Mouse (Mus musculus): Measurements from ENCODE around the gene Vmo1.
"Not testable (repeated sequence)": the region's sequence is repeated elsewhere in the genome, so short reads cannot be mapped to it uniquely, and the experiment has no call there.

The Vmo1 gene
- long read RNA-seq, experiment 1, result 0 reads
- long read RNA-seq, experiment 2, result 0 reads

DNA sequence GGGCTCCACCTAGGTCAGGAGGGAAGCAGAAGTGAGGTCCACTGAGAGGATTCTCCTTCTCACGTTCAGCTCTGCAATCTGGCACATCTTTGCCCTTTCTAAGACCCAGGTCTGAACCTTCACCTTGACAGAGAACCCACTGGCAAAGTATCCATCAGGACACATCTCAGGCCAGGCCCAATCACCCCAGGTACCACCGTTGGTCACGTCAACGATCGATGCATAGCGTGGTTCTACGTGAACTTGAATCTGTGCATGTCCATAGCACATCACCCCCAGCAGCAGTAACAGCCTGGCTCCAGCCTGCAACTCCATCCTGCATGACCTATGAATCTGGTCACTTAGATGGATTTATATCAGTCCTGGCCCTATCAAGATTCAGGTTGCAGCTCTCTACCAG lies at the start of gene Vmo1:
TSS of gene Vmo1 (minus strand) at position 329 of the 400 bp plus-strand sequence.
- intact Hi-C loops (cut with DNase I), result no loop called here

DNA sequence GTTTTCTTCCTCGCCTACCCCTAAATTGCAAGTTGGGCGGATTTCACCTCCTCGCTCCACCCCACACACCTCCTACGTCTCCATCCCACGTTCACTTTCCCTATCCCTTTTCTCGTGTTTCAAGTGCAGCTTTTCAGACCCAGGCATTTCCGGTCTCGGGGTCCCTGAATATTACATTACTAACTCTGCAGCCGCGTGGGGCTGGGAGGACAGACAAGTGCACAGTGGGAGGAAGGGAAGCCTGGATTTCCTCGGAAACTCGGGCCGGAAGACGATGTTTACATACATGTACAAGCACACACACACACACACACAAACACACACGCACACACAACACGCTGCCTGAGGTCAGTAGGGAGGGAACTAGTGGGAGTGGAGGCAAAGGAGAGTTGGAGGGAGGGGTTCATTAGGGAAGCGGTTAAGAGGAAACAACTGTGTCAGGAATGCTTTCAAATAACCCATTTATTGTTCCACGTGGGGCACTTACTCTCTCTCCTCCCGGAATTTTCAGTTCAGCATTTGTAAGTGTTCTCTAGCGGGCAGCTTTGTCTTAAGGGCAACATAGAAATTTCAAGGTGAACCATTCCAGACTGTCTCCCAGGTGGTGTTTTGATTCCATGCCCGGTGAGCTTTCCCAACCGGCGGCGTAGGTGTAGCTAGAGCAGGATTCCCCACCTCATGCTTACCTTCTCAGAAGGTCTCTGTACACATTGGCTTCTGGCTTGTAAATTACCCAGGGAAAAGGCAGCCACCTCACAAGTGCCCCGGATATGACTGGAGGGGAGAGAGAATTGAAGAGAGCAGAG lies 49.3 kb upstream of the Vmo1 start:
- intact Hi-C loops (cut with DNase I), result no loop called here

DNA sequence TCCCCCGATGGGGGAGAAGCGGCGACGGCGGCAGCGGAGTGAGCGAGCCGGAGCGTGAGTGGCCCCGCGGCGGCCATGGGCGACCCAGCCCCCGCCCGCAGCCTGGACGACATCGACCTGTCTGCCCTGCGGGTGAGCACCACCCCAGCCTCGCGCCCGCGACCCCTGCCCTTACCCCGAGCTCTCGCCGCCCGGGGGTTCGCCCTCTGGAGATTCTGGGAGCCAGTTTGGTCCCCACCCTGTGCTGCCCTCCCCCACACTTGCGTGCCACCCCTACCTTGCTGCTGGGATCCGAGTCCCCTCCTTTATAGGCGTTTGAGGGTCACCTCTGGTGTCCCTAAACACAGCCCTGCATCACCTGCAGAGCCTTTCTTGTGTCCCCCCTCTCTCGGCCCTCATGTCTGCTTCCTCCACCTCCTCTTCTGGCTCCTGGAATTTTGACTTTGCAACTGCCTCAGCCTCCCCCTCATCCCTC lies 48.6 kb upstream of the Vmo1 start:
- intact Hi-C loops (cut with DNase I), result no loop called here

DNA sequence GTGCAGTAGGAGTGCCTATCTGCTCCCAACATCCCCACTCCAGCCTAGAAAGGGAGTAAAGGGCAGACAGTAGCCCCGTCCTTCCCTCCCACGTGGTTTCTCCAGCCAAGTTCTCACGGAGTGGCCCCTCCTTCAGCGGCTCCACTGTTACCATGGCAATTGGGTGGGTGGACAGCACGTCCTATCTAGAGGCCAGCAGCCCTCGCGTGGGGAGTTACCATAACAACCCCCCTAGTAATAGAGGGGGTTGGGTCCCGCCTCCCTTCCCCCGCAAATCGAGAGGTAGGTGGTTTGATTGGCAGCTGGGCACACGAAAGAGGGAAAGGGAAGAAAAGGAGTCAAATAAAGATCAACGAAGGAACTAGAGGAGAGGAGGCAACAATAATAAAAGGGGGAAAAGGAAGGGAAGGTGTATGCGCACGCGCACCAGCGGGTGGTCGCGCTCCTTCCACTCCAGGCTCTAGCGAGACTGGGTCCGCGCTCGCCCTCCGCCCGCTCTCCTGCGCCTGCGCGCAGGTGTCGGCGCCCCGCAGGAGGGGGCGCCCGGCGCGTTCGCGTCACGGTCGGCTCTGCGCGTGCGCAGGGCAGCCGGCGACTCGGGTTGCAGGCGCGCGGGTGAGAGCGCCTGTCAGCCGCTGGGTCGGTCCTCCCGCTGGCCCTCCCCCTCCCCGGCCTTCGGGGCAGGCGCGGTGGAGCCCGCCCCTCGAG lies 48.0 kb upstream of the Vmo1 start, which contains the start of gene Mink1:
TSS of gene Mink1 (plus strand) at position 595 of the 708 bp plus-strand sequence.
- intact Hi-C loops (cut with DNase I), result no loop called here

DNA sequence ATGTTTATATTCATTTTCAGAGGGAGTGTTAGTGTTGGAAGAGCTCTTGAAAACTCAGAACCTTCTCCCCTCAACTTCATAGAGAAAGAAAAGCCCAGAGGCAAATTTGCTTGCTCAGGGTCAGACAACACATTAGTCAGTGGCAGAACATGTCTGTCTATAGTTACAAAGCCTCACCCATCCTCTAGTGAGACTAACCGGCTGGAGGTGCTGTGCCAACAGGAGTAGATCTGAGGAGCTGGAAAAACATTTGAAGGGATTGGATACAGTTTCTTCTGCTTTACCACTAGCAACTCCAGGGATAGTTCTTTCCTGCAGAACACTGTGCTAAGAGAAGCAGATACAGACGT lies 47.5 kb upstream of the Vmo1 start:
- intact Hi-C loops (cut with DNase I), result no loop called here

DNA sequence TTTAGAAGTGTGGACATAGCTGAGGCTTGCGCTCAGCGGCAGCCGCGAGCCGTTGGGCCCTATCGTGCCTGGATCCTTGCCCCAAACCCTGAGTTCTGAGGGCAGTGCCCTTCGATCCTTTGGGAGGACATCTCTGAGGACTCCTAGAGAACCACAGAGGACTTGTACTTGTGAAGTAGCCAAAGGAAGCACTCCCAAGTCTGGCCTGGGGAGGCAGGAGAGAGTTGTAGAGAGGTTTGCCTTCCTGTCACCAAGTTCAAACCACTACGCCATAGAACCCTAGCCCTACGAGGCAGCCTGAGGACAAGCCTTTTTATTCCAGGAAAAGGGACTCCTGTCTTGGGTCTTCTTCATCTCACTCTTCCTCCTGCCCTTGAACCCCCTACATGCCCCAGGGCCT lies 43.1 kb upstream of the Vmo1 start:
- intact Hi-C loops (cut with DNase I), result no loop called here

DNA sequence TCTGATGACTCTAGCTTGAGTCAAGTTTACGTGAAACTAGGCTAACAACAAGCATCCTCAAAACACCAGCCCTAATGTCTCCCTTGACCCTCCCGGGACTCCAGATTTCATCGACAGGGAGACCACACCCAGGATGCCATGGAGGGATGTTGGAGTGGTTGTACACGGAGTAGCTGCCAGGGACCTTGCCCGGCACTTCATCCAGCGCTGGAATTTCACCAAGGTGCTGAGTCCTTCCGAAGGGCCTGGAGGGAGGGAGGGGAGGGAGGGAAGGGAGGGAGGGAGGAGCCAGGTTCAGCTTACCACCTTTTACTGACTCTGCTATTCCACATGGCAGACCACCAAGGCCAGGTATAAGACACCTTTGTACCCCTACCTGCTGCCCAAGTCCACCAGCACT lies 39.5 kb upstream of the Vmo1 start:
- intact Hi-C loops (cut with DNase I), result no loop called here

DNA sequence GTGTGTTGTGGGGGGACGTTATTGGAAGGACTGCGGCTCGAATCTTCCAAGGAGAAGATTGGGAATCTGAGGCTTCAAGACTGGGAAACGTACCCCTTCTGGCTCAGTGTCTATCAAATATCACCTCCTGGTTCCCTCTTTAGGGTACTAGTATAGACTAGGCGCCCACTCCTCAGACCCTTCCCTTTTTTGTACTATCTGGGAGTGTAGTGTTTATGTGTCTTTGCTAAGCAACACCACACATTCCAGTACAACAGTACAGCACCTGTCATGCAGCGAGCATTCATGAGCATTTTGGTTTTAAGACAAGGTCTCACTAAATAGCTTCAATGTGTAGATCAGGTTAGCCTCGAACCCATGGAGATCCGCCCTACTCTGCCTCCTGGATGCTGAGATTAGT lies 37.1 kb upstream of the Vmo1 start:
- intact Hi-C loops (cut with DNase I), result no loop called here

DNA sequence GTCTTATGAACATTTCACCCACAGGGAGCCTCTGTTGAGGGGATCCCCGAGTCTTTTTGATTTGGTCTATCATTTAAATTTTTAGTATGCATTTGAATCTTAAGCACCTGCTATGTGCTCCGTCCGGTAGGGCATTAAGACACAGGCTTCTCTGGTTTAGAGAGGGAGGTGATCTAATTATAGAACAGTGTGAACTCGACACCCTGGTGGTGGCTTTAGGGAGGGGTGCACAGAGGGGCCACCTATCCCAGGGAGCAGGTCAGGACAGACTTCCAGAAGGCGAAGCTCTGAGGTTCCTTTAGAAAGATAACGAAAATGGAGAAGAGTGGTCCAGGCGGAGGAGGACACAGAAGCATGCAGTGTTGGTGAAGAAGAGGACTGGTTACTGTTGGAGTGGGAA lies 30.1 kb upstream of the Vmo1 start:
- intact Hi-C loops (cut with DNase I), result no loop called here

DNA sequence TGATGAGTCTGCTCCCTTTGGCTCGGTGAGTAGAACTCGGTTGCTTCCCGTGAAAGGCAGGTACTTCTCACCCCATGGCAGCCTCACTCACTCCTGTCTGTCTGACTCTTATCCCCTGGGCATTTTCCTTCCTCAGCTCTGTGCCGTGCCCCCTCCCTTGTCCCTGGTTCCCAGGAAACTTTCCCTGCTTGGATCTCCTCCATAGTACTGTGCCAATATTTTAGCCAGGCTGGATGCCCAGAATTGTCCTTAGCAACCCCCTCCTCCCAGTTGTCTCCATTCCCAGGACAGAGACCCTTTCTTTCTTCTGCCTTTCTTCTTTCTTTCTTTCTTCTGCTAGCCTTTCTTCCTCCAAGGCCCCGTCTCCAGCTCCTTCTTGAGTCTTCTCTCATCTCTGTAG lies 27.0 kb upstream of the Vmo1 start:
- intact Hi-C loops (cut with DNase I), result no loop called here

DNA sequence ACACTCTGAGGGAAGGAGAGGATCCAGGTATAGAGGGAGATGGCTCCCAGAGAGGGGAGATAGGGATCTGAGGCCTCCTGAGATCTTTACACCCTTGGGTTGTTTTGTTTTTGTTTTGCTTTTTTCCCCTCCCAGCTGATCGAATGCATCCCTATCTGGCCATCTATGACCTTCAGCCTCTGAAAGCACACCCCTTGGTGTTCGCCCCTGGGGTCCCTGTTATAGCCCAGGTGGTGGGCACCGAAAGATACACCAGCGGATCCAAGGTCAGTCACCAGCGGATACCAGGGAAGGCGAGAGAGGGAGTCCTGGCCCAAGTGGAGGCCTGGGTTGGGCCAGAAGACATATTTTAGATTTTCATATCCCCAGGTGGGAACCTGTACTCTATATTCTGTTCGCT lies 26.5 kb upstream of the Vmo1 start:
- intact Hi-C loops (cut with DNase I), result no loop called here

DNA sequence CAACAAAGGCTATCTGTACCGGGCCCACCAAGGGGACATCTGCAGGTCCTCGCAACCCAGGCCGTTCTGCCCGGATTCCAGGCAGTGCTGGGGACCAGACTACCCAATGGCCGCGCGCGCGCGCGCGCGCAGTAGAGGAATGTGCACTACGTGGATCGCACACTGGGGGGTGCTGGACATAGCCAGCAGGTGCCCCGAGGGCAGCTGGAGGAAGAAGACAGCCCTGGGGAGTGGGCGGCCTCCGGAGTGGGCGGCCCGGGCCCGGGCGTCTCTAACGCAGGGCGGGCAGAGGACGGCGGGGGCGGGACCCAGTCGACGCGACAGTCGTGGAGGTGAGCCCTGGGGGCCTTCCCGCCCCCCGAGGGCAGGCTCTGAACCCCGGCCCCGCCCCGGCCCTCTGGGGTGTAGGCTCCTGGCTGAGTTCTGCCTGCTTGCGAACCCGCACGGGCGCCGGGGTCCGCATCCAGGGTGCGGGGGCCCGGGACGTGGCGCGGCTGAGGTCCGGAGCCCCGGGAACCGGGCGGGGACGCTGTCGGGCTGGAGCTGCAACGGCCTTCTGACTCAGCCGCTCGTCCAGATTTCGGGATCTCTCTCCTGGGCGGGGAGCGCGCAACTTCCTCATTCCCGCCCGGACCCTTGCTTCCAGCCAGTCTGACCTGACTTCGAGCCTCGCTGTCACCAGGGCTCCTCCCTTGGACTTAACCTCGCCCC lies 25.6 kb upstream of the Vmo1 start, which contains the start of gene Pld2:
TSS of gene Pld2 (plus strand) at position 188 of the 711 bp plus-strand sequence.
- intact Hi-C loops (cut with DNase I), result no loop called here

DNA sequence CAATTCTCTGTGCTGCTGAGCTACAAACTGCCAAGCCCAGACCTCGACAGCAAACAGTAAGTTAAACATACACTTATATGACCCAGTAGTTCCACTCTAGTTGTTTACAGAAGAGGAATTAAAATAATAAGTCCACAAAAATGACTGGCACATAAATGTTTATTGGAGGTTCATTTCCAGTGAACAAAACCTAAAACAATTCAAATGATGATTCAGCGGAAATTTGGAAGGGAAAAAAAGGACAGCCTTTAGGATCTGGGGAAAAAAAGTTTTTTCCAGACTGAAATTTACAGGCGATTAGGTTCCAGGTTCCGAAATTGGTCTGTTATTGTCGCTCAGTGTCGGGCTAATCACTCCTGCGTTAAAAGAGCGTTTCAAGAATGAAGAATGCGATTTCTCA lies 25.0 kb upstream of the Vmo1 start:
- intact Hi-C loops (cut with DNase I), result no loop called here

DNA sequence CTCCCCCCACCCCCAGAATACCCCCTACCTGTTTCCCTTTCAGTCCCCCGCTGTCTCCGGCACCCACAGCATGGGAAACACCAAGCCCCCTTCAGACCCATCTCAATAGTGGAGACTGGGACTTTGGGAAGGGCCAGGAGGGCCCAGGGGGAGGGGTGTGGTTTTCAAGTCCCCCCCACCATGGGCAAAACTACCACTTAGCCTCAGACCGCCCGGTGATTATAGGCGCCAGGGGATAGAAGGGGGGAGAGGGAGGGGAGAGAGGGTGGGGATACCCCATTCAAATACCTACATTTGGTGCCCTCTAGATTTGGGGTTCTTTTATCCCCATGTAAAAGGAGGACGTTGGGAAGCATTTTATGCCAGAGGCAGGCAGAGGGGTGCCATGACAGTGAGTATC lies 18.4 kb upstream of the Vmo1 start, which contains the start of gene Gm40193:
TSS of gene Gm40193 (minus strand) at position 101 of the 400 bp plus-strand sequence.
- intact Hi-C loops (cut with DNase I), result loop anchor here (5.0 kb wide), 1 partner anchor 74 kb away; no protein-coding TSS in a partner anchor

DNA sequence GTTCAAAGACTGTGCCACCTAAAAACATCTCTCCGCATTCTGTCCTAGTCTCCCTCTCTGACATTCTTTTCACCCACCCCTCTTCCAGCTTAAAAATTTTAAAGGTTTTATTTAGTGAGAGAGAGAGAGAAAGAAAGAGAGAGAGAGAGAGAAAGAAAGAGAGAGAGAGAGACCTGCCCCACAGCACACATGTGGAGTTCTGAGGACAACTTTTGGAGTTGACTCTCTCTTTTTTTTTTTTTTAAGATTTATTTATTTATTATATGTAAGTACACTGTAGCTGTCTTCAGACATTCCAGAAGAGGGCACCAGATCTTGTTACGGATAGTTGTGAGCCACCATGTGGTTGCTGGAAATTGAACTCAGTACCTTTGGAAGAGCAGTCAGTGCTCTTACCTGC lies 16.6 kb upstream of the Vmo1 start:
- intact Hi-C loops (cut with DNase I), result loop anchor here (5.0 kb wide), 1 partner anchor 76 kb away; no protein-coding TSS in a partner anchor

DNA sequence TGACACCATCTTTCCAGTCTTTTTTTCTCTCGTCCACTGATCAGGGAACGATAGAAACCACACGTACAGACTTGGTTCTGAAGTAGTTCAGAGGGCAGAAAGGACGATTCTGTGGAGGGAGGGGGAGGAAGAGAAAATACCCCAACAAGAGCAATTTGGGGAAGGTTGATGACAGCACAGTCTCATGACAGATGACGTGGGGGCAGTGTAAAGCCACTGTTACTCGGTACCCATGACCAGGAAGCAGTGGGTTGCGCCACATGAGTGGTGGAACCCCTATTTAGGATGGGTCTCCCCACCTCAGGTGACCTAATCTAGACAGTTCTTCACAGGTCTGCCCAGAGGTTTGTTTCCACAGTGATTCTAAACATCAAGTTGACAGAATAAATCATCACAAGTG lies 14.2 kb upstream of the Vmo1 start:
- intact Hi-C loops (cut with DNase I), result no loop called here

DNA sequence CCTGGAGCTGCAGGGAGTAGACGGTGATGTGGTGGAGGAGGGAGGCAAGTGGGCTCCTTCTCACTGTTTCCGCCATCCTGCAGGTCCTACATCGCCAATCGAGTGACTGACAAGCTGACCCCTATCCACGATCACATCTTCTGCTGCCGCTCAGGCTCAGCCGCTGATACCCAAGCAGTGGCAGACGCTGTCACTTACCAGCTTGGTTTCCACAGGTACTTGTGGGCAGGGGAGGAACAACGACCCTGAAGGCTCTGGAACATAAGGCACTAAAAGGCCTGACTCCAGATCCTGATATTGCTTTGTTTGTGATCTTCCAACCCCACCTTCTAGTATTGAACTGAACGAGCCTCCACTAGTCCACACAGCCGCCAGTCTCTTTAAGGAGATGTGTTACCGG lies 11.8 kb upstream of the Vmo1 start:
- intact Hi-C loops (cut with DNase I), result no loop called here

DNA sequence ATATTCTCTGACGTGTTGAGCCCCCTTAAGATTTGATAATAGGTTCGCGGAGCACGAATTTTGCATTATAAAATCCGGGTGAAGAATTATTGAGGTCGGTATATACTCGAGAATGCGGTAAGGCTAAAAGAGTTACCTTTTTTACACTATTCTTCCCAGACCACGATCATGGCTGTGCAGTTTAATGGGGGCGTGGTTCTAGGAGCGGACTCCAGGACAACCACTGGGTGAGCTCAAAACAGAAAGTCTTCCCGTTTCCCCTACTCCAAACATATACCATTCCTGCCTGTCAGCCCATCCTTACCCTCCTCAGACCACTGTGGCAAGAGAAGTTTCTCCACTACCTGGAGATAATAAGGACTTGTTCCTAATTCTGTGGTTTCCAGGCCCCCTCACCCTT lies 11.3 kb upstream of the Vmo1 start:
- intact Hi-C loops (cut with DNase I), result no loop called here

DNA sequence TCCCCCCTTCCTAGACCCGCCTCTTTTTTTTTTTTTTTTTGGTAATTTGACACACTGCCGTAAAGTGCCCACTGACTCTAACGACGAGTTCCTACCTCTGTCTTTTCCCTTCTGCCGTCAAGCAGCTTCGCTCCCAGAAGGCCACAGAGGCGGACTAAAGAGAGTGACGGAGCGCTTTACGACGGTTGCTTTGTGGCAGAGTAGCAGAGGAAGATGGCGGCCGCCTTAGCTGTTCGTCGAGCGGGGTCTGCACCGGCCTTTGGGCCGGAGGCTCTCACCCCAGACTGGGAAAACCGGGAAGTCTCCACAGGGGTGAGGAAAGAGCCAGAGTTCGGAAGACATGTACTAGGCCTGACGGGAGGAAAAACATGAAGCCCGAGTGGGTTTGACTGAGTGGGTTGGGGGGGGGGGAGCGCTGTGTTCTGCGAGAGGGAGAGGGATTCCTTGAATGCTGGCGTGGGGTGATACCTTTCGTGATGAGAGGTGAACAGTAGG lies 10.8 kb upstream of the Vmo1 start, which contains the start of gene Psmb6:
TSS of gene Psmb6 (plus strand) at position 184 of the 495 bp plus-strand sequence.
- intact Hi-C loops (cut with DNase I), result no loop called here

DNA sequence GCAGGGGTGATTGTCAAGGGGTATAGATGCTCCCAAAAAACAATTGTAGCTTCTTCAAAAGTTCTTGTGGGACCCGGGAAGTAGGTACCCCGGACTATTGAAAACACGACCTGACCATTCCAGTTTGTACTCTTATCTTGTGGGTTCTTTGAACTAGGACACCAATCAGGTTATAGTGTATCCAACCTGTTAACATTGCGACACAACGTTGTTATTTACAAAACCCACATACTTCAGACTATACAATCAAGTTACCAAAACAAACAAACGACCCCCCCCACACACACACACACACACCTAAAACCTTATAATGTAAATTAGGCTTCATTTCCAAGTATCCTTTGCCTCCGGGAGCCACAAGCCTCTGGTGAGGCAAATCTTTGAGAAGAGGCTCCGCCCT lies 10.4 kb upstream of the Vmo1 start:
- intact Hi-C loops (cut with DNase I), result no loop called here

DNA sequence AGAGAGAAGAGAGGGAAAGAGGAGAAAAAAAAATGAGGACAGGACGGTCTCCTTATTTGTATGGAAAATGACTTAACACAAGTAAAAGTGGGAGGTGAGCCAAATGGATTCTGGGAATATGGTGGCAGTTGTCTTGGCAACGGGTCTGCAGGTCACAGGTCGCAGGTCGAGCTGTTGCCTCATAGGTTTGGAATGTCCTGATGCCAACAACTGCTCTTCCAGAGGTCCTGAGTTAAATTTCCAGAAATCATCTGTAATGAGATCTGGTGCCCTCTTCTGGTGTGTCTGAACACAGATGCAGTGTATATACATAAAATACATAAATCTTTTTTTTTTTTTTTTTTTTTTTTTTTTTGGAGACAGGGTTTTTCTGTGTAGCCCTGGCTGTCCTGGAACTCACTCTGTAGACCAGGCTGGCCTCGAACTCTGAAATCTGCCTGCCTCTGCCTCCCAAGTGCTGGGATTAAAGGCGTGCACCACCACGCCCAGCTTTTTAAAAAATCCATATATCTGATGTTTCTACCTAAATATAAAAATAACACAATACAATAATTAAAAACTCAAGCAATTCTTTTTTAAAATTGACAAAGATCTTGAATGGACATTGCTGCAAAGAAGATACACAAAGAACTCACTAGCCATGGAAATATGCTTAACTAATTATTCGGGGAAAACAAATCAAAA lies 9.0 kb upstream of the Vmo1 start:
- intact Hi-C loops (cut with DNase I), result not testable (repeated sequence)
